Mouse (Mus musculus): ENCODE data around the gene Adamts2. TPM values are rescaled to one million over a fixed set of nuclear protein-coding genes. Genes with fewer than 3 reads are reported as not detected.
A peak's percentile ranks its signal among the peaks of the same experiment; 100 is the strongest.

Gene Adamts2
- polyA plus RNA-seq, 1 experiment from 2014 or later, result 5.7 TPM

GRCm38 (mm10) chr11:50592892-50593553 lies 8.9 kb upstream of the Adamts2 start:
- Histone ChIP-seq H3K27ac (ENCODE audit: low read length) (no peak overlapping the region), H3K27me3 (ENCODE audit: insufficient read depth, low read length) (no peaks in the 10 kb centered on the region), H3K9ac (replicated peaks; ENCODE audit: low read length) (no peak overlapping the region), H3K4me1 (ENCODE audit: insufficient read depth, low read length) (no peaks in the 10 kb centered on the region), H3K4me2 (replicated peaks; ENCODE audit: low read depth, low read length) (no peak overlapping the region), H3K9me3 (ENCODE audit: low read length) (no peaks in the 10 kb centered on the region), H3K4me3 (ENCODE audit: low read length) (no peak overlapping the region), H3K36me3 (ENCODE audit: insufficient read depth, low read length) (no peaks in the 10 kb centered on the region)
- 0 out of 2 replicates have a peak, but pooled peaks have one; percentile 23 for ATAC-seq (ENCODE audit: low FRiP score, low TSS enrichment)
- 69% methylated on average over 16 of the region's 16 CpGs for WGBS

- no peak overlapping the region for H3K9ac ChIP-seq (replicated peaks; ENCODE audit: low read length)
- no peak overlapping the region for H3K27ac ChIP-seq (ENCODE audit: low read length)
- no peaks in the 10 kb centered on the region for H3K36me3 ChIP-seq (ENCODE audit: insufficient read depth, low read length)
- 92% methylated on average over 2 of the region's 2 CpGs for WGBS
- H3K27me3 ChIP-seq (ENCODE audit: insufficient read depth, low read length), result peaks cover 22% of the 10 kb centered on the region
- no peak for ATAC-seq (ENCODE audit: low FRiP score, low TSS enrichment)
- H3K4me1 ChIP-seq (ENCODE audit: insufficient read depth, low read length), result no peaks in the 10 kb centered on the region
- H3K4me2 ChIP-seq (replicated peaks; ENCODE audit: low read depth, low read length), result no peak overlapping the region
- H3K4me3 ChIP-seq (ENCODE audit: low read length), result no peak overlapping the region
- no peaks in the 10 kb centered on the region for H3K9me3 ChIP-seq (ENCODE audit: low read length)
Observed at GRCm38 (mm10) chr11:50596571-50596970, 5.3 kb upstream of the Adamts2 start.

- Histone ChIP-seq H3K4me3 (ENCODE audit: low read length) (no peak overlapping the region), H3K36me3 (ENCODE audit: insufficient read depth, low read length) (no peaks in the 10 kb centered on the region), H3K9ac (replicated peaks; ENCODE audit: low read length) (no peak overlapping the region), H3K27me3 (ENCODE audit: insufficient read depth, low read length) (peaks cover 47% of the 10 kb centered on the region), H3K9me3 (ENCODE audit: low read length) (no peaks in the 10 kb centered on the region), H3K27ac (ENCODE audit: low read length) (no peak overlapping the region), H3K4me1 (ENCODE audit: insufficient read depth, low read length) (peaks cover 11% of the 10 kb centered on the region), H3K4me2 (replicated peaks; ENCODE audit: low read depth, low read length) (no peak overlapping the region)
- ATAC-seq (ENCODE audit: low FRiP score, low TSS enrichment), result no peak
- 66% methylated on average over 2 of the region's 2 CpGs for WGBS
Observed at GRCm38 (mm10) chr11:50599156-50599555, 2.7 kb upstream of the Adamts2 start.

GRCm38 (mm10) chr11:50602356-50603081 lies 635 bp downstream of the Adamts2 start:
- Histone ChIP-seq H3K4me2 (replicated peaks; ENCODE audit: low read depth, low read length) (peak overlapping the region; percentile 99), H3K4me1 (ENCODE audit: insufficient read depth, low read length) (peaks cover 11% of the 10 kb centered on the region), H3K9me3 (ENCODE audit: low read length) (no peaks in the 10 kb centered on the region), H3K36me3 (ENCODE audit: insufficient read depth, low read length) (no peaks in the 10 kb centered on the region), H3K9ac (replicated peaks; ENCODE audit: low read length) (peak overlapping the region; percentile 67), H3K4me3 (ENCODE audit: low read length) (peak overlapping the region; percentile 71), H3K27ac (ENCODE audit: low read length) (no peak overlapping the region), H3K27me3 (ENCODE audit: insufficient read depth, low read length) (peaks cover 64% of the 10 kb centered on the region)
- WGBS, result under 1% methylated on average over 59 of the region's 59 CpGs
- peak; percentile 33 for ATAC-seq (ENCODE audit: low FRiP score, low TSS enrichment)

GRCm38 (mm10) chr11:50603082-50603910 lies 1.4 kb downstream of the Adamts2 start:
- Histone ChIP-seq H3K9me3 (ENCODE audit: low read length) (no peaks in the 10 kb centered on the region), H3K4me2 (replicated peaks; ENCODE audit: low read depth, low read length) (peak overlapping the region; percentile 99), H3K36me3 (ENCODE audit: insufficient read depth, low read length) (no peaks in the 10 kb centered on the region), H3K9ac (replicated peaks; ENCODE audit: low read length) (0 out of 2 replicates have a peak overlapping the region, but pooled peaks have one; percentile 44), H3K4me3 (ENCODE audit: low read length) (peak overlapping the region; percentile 71), H3K4me1 (ENCODE audit: insufficient read depth, low read length) (peaks cover 11% of the 10 kb centered on the region), H3K27ac (ENCODE audit: low read length) (no peak overlapping the region), H3K27me3 (ENCODE audit: insufficient read depth, low read length) (peaks cover 64% of the 10 kb centered on the region)
- 2% methylated on average over 50 of the region's 52 CpGs for WGBS
- peak; percentile 49 for ATAC-seq (ENCODE audit: low FRiP score, low TSS enrichment)

- H3K4me3 ChIP-seq (ENCODE audit: low read length), result no peak overlapping the region
- H3K4me1 ChIP-seq (ENCODE audit: insufficient read depth, low read length), result peaks cover 11% of the 10 kb centered on the region
- H3K9me3 ChIP-seq (ENCODE audit: low read length), result no peaks in the 10 kb centered on the region
- H3K27ac ChIP-seq (ENCODE audit: low read length), result no peak overlapping the region
- WGBS, result 73% methylated on average over 16 of the region's 16 CpGs
- no peak overlapping the region for H3K4me2 ChIP-seq (replicated peaks; ENCODE audit: low read depth, low read length)
- no peaks in the 10 kb centered on the region for H3K36me3 ChIP-seq (ENCODE audit: insufficient read depth, low read length)
- no peak for ATAC-seq (ENCODE audit: low FRiP score, low TSS enrichment)
- peaks cover 63% of the 10 kb centered on the region for H3K27me3 ChIP-seq (ENCODE audit: insufficient read depth, low read length)
- no peak overlapping the region for H3K9ac ChIP-seq (replicated peaks; ENCODE audit: low read length)
Observed at GRCm38 (mm10) chr11:50604371-50604770, 2.5 kb downstream of the Adamts2 start.

GRCm38 (mm10) chr11:50611181-50611580 lies 9.3 kb downstream of the Adamts2 start:
- ATAC-seq (ENCODE audit: low FRiP score, low TSS enrichment), result no peak

GRCm38 (mm10) chr11:50617015-50617543 lies 15.2 kb downstream of the Adamts2 start:
- no peak overlapping the region for H3K27ac ChIP-seq (ENCODE audit: low read length)
- no peaks in the 10 kb centered on the region for H3K9me3 ChIP-seq (ENCODE audit: low read length)
- H3K27me3 ChIP-seq (ENCODE audit: insufficient read depth, low read length), result no peaks in the 10 kb centered on the region
- no peak overlapping the region for H3K4me3 ChIP-seq (ENCODE audit: low read length)
- no peaks in the 10 kb centered on the region for H3K36me3 ChIP-seq (ENCODE audit: insufficient read depth, low read length)
- H3K4me2 ChIP-seq (replicated peaks; ENCODE audit: low read depth, low read length), result no peak overlapping the region
- 87% methylated on average over 11 of the region's 11 CpGs for WGBS
- H3K9ac ChIP-seq (replicated peaks; ENCODE audit: low read length), result no peak overlapping the region
- 0 out of 2 replicates have a peak, but pooled peaks cover 2% of the 10 kb centered on the region for H3K4me1 ChIP-seq (ENCODE audit: insufficient read depth, low read length)
- no peak for ATAC-seq (ENCODE audit: low FRiP score, low TSS enrichment)

More at GRCm38 (mm10) chr11:50611181-50611580, 9.3 kb downstream of the Adamts2 start:
- no peaks in the 10 kb centered on the region for H3K4me1 ChIP-seq (ENCODE audit: insufficient read depth, low read length)
- H3K27ac ChIP-seq (ENCODE audit: low read length), result no peak overlapping the region
- no peaks in the 10 kb centered on the region for H3K9me3 ChIP-seq (ENCODE audit: low read length)
- no peaks in the 10 kb centered on the region for H3K36me3 ChIP-seq (ENCODE audit: insufficient read depth, low read length)
- H3K4me2 ChIP-seq (replicated peaks; ENCODE audit: low read depth, low read length), result no peak overlapping the region
- WGBS, result 66% methylated on average over 5 of the region's 5 CpGs
- H3K27me3 ChIP-seq (ENCODE audit: insufficient read depth, low read length), result no peaks in the 10 kb centered on the region
- no peak overlapping the region for H3K4me3 ChIP-seq (ENCODE audit: low read length)
- no peak overlapping the region for H3K9ac ChIP-seq (replicated peaks; ENCODE audit: low read length)

- Histone ChIP-seq H3K27ac (ENCODE audit: low read length) (no peak overlapping the region), H3K9ac (replicated peaks; ENCODE audit: low read length) (no peak overlapping the region), H3K4me3 (ENCODE audit: low read length) (no peak overlapping the region), H3K9me3 (ENCODE audit: low read length) (no peaks in the 10 kb centered on the region), H3K36me3 (ENCODE audit: insufficient read depth, low read length) (no peaks in the 10 kb centered on the region), H3K4me1 (ENCODE audit: insufficient read depth, low read length) (peaks cover 10% of the 10 kb centered on the region; the same call in 1 of the 2 replicates), H3K27me3 (ENCODE audit: insufficient read depth, low read length) (no peaks in the 10 kb centered on the region), H3K4me2 (replicated peaks; ENCODE audit: low read depth, low read length) (no peak overlapping the region)
- WGBS, result 69% methylated on average over 4 of the region's 4 CpGs
- no peak for ATAC-seq (ENCODE audit: low FRiP score, low TSS enrichment)
Observed at GRCm38 (mm10) chr11:50620926-50621325, 19.0 kb downstream of the Adamts2 start.

Measured in kidney, embryonic 16.5 days (tissue).